Mouse (Mus musculus) embryonic fibroblast, embryonic 13.5 days (primary cell): ENCODE measurements around the gene Mgmt.

Source experiments
- CTCF ChIP-seq: IDR thresholded peaks from 2 replicates; pipeline ENCODE4 v1.5.1; 2011; ENCODE audit warnings: mild to moderate bottlenecking, control low read depth, low read length, moderate library complexity, borderline replicate concordance; ENCODE audit not compliant: insufficient read depth
- POLR2A ChIP-seq: IDR thresholded peaks from 2 replicates; pipeline ENCODE4 v1.6.1; 2011; ENCODE audit warnings: low read depth, mild to moderate bottlenecking, control low read depth, low read length, moderate library complexity

DNA sequence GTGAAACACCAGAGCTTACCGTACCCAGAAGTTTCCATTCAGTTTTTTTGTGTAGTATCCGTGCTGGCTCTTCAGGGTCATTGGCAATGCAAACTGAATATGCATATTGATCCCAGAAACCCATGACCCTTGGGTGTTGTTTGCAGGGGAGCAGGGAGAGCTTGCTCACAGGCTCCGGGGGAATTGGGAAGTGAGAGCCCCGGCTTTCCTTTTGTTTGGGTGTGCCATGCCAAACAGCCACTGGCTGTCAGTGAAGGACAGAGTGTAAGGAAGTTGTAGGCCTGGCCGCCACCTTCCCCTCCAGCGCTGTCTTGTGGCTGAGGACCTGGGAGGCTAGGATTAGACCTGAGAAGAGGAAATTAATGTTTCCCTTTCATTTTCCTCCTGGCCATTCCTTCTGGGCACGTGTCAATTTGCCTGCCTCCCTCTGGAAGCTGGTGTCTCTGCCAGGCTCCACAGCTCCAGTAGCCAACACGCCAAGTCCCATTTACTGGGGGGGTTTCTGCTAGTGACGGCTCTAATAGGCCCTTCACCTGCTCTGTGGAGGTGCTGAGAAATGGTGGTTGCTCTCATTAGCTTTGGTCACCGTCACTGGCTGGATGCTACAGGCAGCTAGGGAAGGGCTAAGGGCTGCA, 144.0 kb downstream of the Mgmt start:
- no peak for TF ChIP-seq CTCF
- TF ChIP-seq POLR2A, result no peak
